Mouse (Mus musculus) bone marrow, adult 2 months (tissue): ENCODE measurements around the gene Cemip2.

ENCODE experiments used
- CTCF ChIP-seq: fragments of 200-500 bp; IDR thresholded peaks from 2 replicates; pipeline ENCODE4 v1.5.1; 2011; ENCODE audit warnings: low read length, control low read depth; ENCODE audit not compliant: control insufficient read depth, insufficient read depth
- POLR2A ChIP-seq: fragments of 200-500 bp; IDR thresholded peaks from 2 replicates; pipeline ENCODE4 v1.6.1; 2011; ENCODE audit warnings: low read depth, mild to moderate bottlenecking, control low read depth, low read length, borderline replicate concordance; ENCODE audit not compliant: control insufficient read depth

- TF ChIP-seq POLR2A = no peak
- no peak for TF ChIP-seq CTCF
Observed at GRCm38 (mm10) chr19:21783717-21784116, 5.6 kb downstream of the Cemip2 start.
